Mouse (Mus musculus): ENCODE results near the gene Olfr281. TPM values are rescaled to one million over a fixed set of nuclear protein-coding genes. Genes with fewer than 3 reads are reported as not detected.
"Not testable (repeated sequence)": the region's sequence is repeated elsewhere in the genome, so short reads cannot be mapped to it uniquely, and the experiment has no call there.

Gene Olfr281
- not detected in 2 replicates for polyA plus RNA-seq (2015; fragmentation: Nextera tagmentation; extraction: Ambion mirVana)

DNA sequence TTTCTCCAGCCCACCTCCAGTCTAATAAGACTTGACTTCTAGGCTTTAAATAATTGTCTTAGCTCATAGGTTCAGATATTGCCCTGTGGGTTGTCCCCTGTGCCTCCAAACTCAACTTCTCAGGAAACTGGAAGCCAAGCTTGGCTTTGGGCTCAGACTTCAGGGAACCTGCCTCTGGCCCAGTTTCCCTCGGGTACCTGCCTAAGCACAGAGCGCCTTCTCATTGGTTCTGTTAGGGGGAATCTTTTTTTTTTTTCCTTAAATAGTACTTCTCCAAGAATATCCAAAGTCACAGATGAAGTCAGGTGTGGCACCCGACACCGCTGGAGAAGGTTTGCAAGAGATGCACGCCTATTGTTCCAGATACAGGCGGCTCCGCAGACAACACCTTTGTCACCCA lies at the start of gene Olfr281:
Gene Olfr281 (plus strand): TSS at position 301 of the 400 bp plus-strand sequence.
- Histone ChIP-seq H3K9ac (ENCODE audit: low read depth, low read length) (no peak within 1 kb of the TSS), H3K4me3 (ENCODE audit: low read depth, low read length) (no peak within 1 kb of the TSS), H3K9me3 (replicated peaks; ENCODE audit: control insufficient read depth, low read length) (no peaks in the 10 kb centered on the region), H3K36me3 (ENCODE audit: control insufficient read depth, insufficient read depth) (no peaks in the 10 kb centered on the region), H3K27ac (ENCODE audit: low read length) (no peak within 1 kb of the TSS), H3K4me2 (ENCODE audit: low read depth, low read length) (no peak within 1 kb of the TSS), H3K27me3 (ENCODE audit: control insufficient read depth, insufficient read depth, low read depth, low read length) (no peaks in the 10 kb centered on the region), H3K4me1 (ENCODE audit: control insufficient read depth, low read depth, low read length) (no peaks in the 10 kb centered on the region)
- ATAC-seq (ENCODE audit: low read depth) = no peak
- 73% methylated on average over 7 of the region's 7 CpGs for whole genome bisulfite sequencing (ENCODE audit: insufficient replicate concordance)

- Histone ChIP-seq H3K27ac (ENCODE audit: low read length) (no peak overlapping the region), H3K4me3 (ENCODE audit: low read depth, low read length) (no peak overlapping the region), H3K36me3 (ENCODE audit: control insufficient read depth, insufficient read depth) (no peaks in the 10 kb centered on the region), H3K4me1 (ENCODE audit: control insufficient read depth, low read depth, low read length) (no peaks in the 10 kb centered on the region), H3K4me2 (ENCODE audit: low read depth, low read length) (no peak overlapping the region), H3K9me3 (replicated peaks; ENCODE audit: control insufficient read depth, low read length) (no peaks in the 10 kb centered on the region), H3K9ac (ENCODE audit: low read depth, low read length) (no peak overlapping the region), H3K27me3 (ENCODE audit: control insufficient read depth, insufficient read depth, low read depth, low read length) (no peaks in the 10 kb centered on the region)
- WGBS (ENCODE audit: insufficient replicate concordance) = 58% methylated on average over 17 of the region's 17 CpGs
- ATAC-seq (ENCODE audit: low read depth) = no peak
Observed at GRCm38 (mm10) chr15:98408406-98409060, 43.9 kb upstream of the Olfr281 start.

DNA sequence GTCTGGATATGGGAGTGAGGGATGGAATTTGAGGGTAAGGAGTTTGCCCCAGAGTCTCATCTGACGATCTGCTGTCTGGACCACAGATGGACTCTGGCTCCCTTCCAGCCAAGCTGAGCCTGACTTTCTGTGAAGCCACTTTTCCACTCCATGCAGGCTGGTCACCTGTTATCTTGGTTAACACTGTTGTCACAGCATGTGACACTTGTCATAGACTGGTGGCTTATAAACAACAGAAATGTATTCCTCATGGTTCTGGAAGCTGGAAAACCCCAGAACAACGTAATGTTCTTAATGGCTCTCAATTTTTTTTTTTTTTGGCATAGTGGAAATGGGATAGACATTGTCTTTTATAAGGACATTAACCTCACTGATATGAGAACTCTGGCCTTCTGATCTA lies 42.8 kb upstream of the Olfr281 start:
- 82% methylated on average over 2 of the region's 2 CpGs for WGBS (ENCODE audit: insufficient replicate concordance)
- H3K9me3 ChIP-seq (replicated peaks; ENCODE audit: control insufficient read depth, low read length) = no peaks in the 10 kb centered on the region

DNA sequence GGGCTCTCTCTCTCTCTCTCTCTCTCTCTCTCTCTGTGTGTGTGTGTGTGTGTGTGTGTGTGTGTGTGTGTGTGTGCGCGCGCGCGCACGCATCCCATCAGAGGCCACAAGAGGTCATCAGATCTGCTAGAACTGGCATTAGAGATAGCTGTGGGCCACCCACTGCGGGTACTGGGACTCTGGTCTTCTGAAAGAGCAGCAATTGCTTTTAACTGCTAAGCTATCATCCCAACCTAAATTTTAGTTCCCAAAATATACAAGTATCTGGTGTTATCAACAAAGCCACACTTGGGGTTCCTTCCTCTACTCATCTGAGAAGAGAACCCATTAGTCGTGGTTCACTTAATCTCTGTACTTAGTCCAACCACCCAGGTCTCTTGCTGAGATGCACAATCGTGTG lies 42.1 kb upstream of the Olfr281 start:
- Histone ChIP-seq H3K27me3 (ENCODE audit: control insufficient read depth, insufficient read depth, low read depth, low read length) (no peaks in the 10 kb centered on the region), H3K4me1 (ENCODE audit: control insufficient read depth, low read depth, low read length) (no peaks in the 10 kb centered on the region), H3K4me2 (ENCODE audit: low read depth, low read length) (no peak overlapping the region), H3K36me3 (ENCODE audit: control insufficient read depth, insufficient read depth) (no peaks in the 10 kb centered on the region), H3K27ac (ENCODE audit: low read length) (no peak overlapping the region), H3K9ac (ENCODE audit: low read depth, low read length) (no peak overlapping the region), H3K9me3 (replicated peaks; ENCODE audit: control insufficient read depth, low read length) (no peaks in the 10 kb centered on the region), H3K4me3 (ENCODE audit: low read depth, low read length) (no peak overlapping the region)
- 63% methylated on average over 9 of the region's 9 CpGs for WGBS (ENCODE audit: insufficient replicate concordance)
- no peak for ATAC-seq (ENCODE audit: low read depth)

More for the DNA sequence above, 42.8 kb upstream of the Olfr281 start:
- no peaks in the 10 kb centered on the region for H3K27me3 ChIP-seq (ENCODE audit: control insufficient read depth, insufficient read depth, low read depth, low read length)
- ATAC-seq (ENCODE audit: low read depth) = no peak
- no peak overlapping the region for H3K27ac ChIP-seq (ENCODE audit: low read length)
- no peak overlapping the region for H3K4me3 ChIP-seq (ENCODE audit: low read depth, low read length)
- H3K9ac ChIP-seq (ENCODE audit: low read depth, low read length) = no peak overlapping the region
- H3K36me3 ChIP-seq (ENCODE audit: control insufficient read depth, insufficient read depth) = no peaks in the 10 kb centered on the region
- H3K4me1 ChIP-seq (ENCODE audit: control insufficient read depth, low read depth, low read length) = no peaks in the 10 kb centered on the region
- no peak overlapping the region for H3K4me2 ChIP-seq (ENCODE audit: low read depth, low read length)

- Histone ChIP-seq H3K4me3 (ENCODE audit: low read depth, low read length) (no peak overlapping the region), H3K27ac (ENCODE audit: low read length) (no peak overlapping the region), H3K36me3 (ENCODE audit: control insufficient read depth, insufficient read depth) (no peaks in the 10 kb centered on the region), H3K27me3 (ENCODE audit: control insufficient read depth, insufficient read depth, low read depth, low read length) (no peaks in the 10 kb centered on the region), H3K9me3 (replicated peaks; ENCODE audit: control insufficient read depth, low read length) (no peaks in the 10 kb centered on the region), H3K4me2 (ENCODE audit: low read depth, low read length) (no peak overlapping the region), H3K9ac (ENCODE audit: low read depth, low read length) (no peak overlapping the region), H3K4me1 (ENCODE audit: control insufficient read depth, low read depth, low read length) (no peaks in the 10 kb centered on the region)
- ATAC-seq (ENCODE audit: low read depth) = no peak
- WGBS (ENCODE audit: insufficient replicate concordance) = 28% methylated on average over 4 of the region's 4 CpGs
Observed at GRCm38 (mm10) chr15:98415996-98416395, 36.4 kb upstream of the Olfr281 start.

GRCm38 (mm10) chr15:98416802-98417201 lies 35.6 kb upstream of the Olfr281 start:
- H3K9me3 ChIP-seq (replicated peaks; ENCODE audit: control insufficient read depth, low read length); ATAC-seq (ENCODE audit: low read depth); H3K27me3 ChIP-seq (ENCODE audit: control insufficient read depth, insufficient read depth, low read depth, low read length); H3K36me3 ChIP-seq (ENCODE audit: control insufficient read depth, insufficient read depth); H3K4me3 ChIP-seq (ENCODE audit: low read depth, low read length); H3K27ac ChIP-seq (ENCODE audit: low read length); H3K4me1 ChIP-seq (ENCODE audit: control insufficient read depth, low read depth, low read length); H3K4me2 ChIP-seq (ENCODE audit: low read depth, low read length); H3K9ac ChIP-seq (ENCODE audit: low read depth, low read length): not testable (repeated sequence)

GRCm38 (mm10) chr15:98417285-98417684 lies 35.1 kb upstream of the Olfr281 start:
- 0% methylated on average over 1 of the region's 3 CpGs for WGBS (ENCODE audit: insufficient replicate concordance)
- not testable (repeated sequence) for H3K4me3 ChIP-seq (ENCODE audit: low read depth, low read length); H3K36me3 ChIP-seq (ENCODE audit: control insufficient read depth, insufficient read depth); ATAC-seq (ENCODE audit: low read depth); H3K4me2 ChIP-seq (ENCODE audit: low read depth, low read length); H3K9ac ChIP-seq (ENCODE audit: low read depth, low read length); H3K27me3 ChIP-seq (ENCODE audit: control insufficient read depth, insufficient read depth, low read depth, low read length); H3K4me1 ChIP-seq (ENCODE audit: control insufficient read depth, low read depth, low read length); H3K9me3 ChIP-seq (replicated peaks; ENCODE audit: control insufficient read depth, low read length); H3K27ac ChIP-seq (ENCODE audit: low read length)

GRCm38 (mm10) chr15:98418096-98418495 lies 34.3 kb upstream of the Olfr281 start:
- no peak for ATAC-seq (ENCODE audit: low read depth)

GRCm38 (mm10) chr15:98420897-98421296 lies 31.5 kb upstream of the Olfr281 start:
- H3K27me3 ChIP-seq (ENCODE audit: control insufficient read depth, insufficient read depth, low read depth, low read length) = no peaks in the 10 kb centered on the region
- H3K4me1 ChIP-seq (ENCODE audit: control insufficient read depth, low read depth, low read length) = no peaks in the 10 kb centered on the region
- 45% methylated on average over 4 of the region's 4 CpGs for WGBS (ENCODE audit: insufficient replicate concordance)
- H3K4me3 ChIP-seq (ENCODE audit: low read depth, low read length) = no peak overlapping the region
- no peak for ATAC-seq (ENCODE audit: low read depth)
- H3K36me3 ChIP-seq (ENCODE audit: control insufficient read depth, insufficient read depth) = no peaks in the 10 kb centered on the region
- H3K9me3 ChIP-seq (replicated peaks; ENCODE audit: control insufficient read depth, low read length) = no peaks in the 10 kb centered on the region
- no peak overlapping the region for H3K4me2 ChIP-seq (ENCODE audit: low read depth, low read length)
- no peak overlapping the region for H3K9ac ChIP-seq (ENCODE audit: low read depth, low read length)
- H3K27ac ChIP-seq (ENCODE audit: low read length) = no peak overlapping the region

More at GRCm38 (mm10) chr15:98418096-98418495, 34.3 kb upstream of the Olfr281 start:
- Histone ChIP-seq H3K4me2 (ENCODE audit: low read depth, low read length) (no peak overlapping the region), H3K4me3 (ENCODE audit: low read depth, low read length) (no peak overlapping the region), H3K9ac (ENCODE audit: low read depth, low read length) (no peak overlapping the region), H3K27me3 (ENCODE audit: control insufficient read depth, insufficient read depth, low read depth, low read length) (no peaks in the 10 kb centered on the region), H3K4me1 (ENCODE audit: control insufficient read depth, low read depth, low read length) (no peaks in the 10 kb centered on the region), H3K27ac (ENCODE audit: low read length) (no peak overlapping the region), H3K36me3 (ENCODE audit: control insufficient read depth, insufficient read depth) (no peaks in the 10 kb centered on the region), H3K9me3 (replicated peaks; ENCODE audit: control insufficient read depth, low read length) (no peaks in the 10 kb centered on the region)
- 58% methylated on average over 6 of the region's 7 CpGs for WGBS (ENCODE audit: insufficient replicate concordance)
